Mouse (Mus musculus) forebrain, embryonic 12.5 days (tissue): ENCODE measurements around the gene Draxin. TPM values are rescaled to one million over a fixed set of nuclear protein-coding genes. Genes with fewer than 3 reads are reported as not detected.

ENCODE experiments used
- ATAC-seq: fragments of 200-750 bp; cut with Nextera tagmentation; 2 replicates; pipeline ENCODE4 v1.8.0; 2017; ENCODE audit warnings: moderate TSS enrichment; ENCODE audit not compliant: low FRiP score
- H3K27ac ChIP-seq: fragments of 300-500 bp; sonication (generic); 2 replicates; pipeline ENCODE4 v1.5.1; 2016; ENCODE audit warnings: mild to moderate bottlenecking
- H3K27me3 ChIP-seq: fragments of 300-500 bp; sonication (generic); 2 replicates; pipeline ENCODE4 v1.6.1; 2016; ENCODE audit warnings: mild to moderate bottlenecking
- H3K36me3 ChIP-seq: fragments of 300-500 bp; sonication (generic); replicated peaks from 2 replicates; pipeline ENCODE4 v1.6.1; 2016; ENCODE audit warnings: mild to moderate bottlenecking
- H3K4me1 ChIP-seq: fragments of 300-500 bp; sonication (generic); 2 replicates; pipeline ENCODE4 v1.6.1; 2016
- H3K4me2 ChIP-seq: fragments of 300-500 bp; sonication (generic); 2 replicates; pipeline ENCODE4 v1.6.1; 2016; ENCODE audit warnings: mild to moderate bottlenecking, moderate library complexity
- H3K4me3 ChIP-seq: fragments of 300-500 bp; sonication (generic); replicated peaks from 2 replicates; pipeline ENCODE4 v1.5.1; 2016; ENCODE audit warnings: mild to moderate bottlenecking
- H3K9ac ChIP-seq: fragments of 300-500 bp; sonication (generic); 2 replicates; pipeline ENCODE4 v1.6.1; 2016; ENCODE audit warnings: mild to moderate bottlenecking
- H3K9me3 ChIP-seq: fragments of 300-500 bp; sonication (generic); 2 replicates; pipeline ENCODE4 v1.6.1; 2016
- WGBS: fragments of 180-500 bp; shearing (Covaris S2); methylation state at CpG from one replicate; pipeline ENCODE4 v1.1.7; 2016; 5-methylcytosine and 5-hydroxymethylcytosine counted together
- polyA plus RNA-seq: library from polyadenylated mRNA; unstranded; fragments of >200 nt; fragmentation: Nextera tagmentation; extraction: Ambion mirVana; gene quantifications from 2 replicates; pipeline ENCODE4 v1.2.1, GENCODE M21; 2016

The Draxin gene
- polyA plus RNA-seq, 1 experiment from 2014 or later: 8.0 TPM

GRCm38 (mm10) chr4:148107621-148108291 is 22.7 kb downstream of the Draxin start:
- Histone ChIP-seq H3K27me3 (no peaks in the 10 kb centered on the region), H3K27ac (0 out of 2 replicates have a peak overlapping the region, but pooled peaks have one; percentile 54), H3K36me3 (peaks cover 6% of the 10 kb centered on the region), H3K4me2 (no peak overlapping the region), H3K9me3 (no peaks in the 10 kb centered on the region), H3K4me3 (no peak overlapping the region), H3K4me1 (no peaks in the 10 kb centered on the region), H3K9ac (no peak overlapping the region)
- ATAC-seq: no peak
- 81% methylated on average over 22 of the region's 22 CpGs for WGBS

- no peaks in the 10 kb centered on the region; the same call in none of the 2 replicates for H3K36me3 ChIP-seq
- H3K27ac ChIP-seq: no peak overlapping the region
- 95% methylated on average over 3 of the region's 3 CpGs for WGBS
- no peak overlapping the region for H3K4me3 ChIP-seq
- peaks cover 7% of the 10 kb centered on the region; the same call in 1 of the 2 replicates for H3K27me3 ChIP-seq
- H3K4me2 ChIP-seq: no peak overlapping the region
- no peaks in the 10 kb centered on the region for H3K9me3 ChIP-seq
- no peak overlapping the region for H3K9ac ChIP-seq
- ATAC-seq: no peak
- peaks cover 14% of the 10 kb centered on the region for H3K4me1 ChIP-seq
These were observed 26.4 kb downstream of the Draxin start for GRCm38 (mm10) chr4:148104146-148104545.

GRCm38 (mm10) chr4:148101801-148102527 is 28.5 kb downstream of the Draxin start:
- Histone ChIP-seq H3K4me3 (peak overlapping the region; percentile 24), H3K9ac (peak overlapping the region; percentile 26; the same call in 1 of the 2 replicates), H3K9me3 (no peaks in the 10 kb centered on the region), H3K4me1 (peaks cover 14% of the 10 kb centered on the region), H3K27ac (peak overlapping the region; percentile 39), H3K36me3 (no peaks in the 10 kb centered on the region; the same call in 1 of the 2 replicates), H3K4me2 (peak overlapping the region; percentile 48), H3K27me3 (peaks cover 7% of the 10 kb centered on the region; the same call in 1 of the 2 replicates)
- ATAC-seq: peak; percentile 92
- whole genome bisulfite sequencing: 16% methylated on average over 29 of the region's 29 CpGs

GRCm38 (mm10) chr4:148098666-148099065 is 31.8 kb downstream of the Draxin start:
- no peak overlapping the region for H3K9ac ChIP-seq

GRCm38 (mm10) chr4:148097936-148098335 is 32.6 kb downstream of the Draxin start:
- no peaks in the 10 kb centered on the region for H3K36me3 ChIP-seq
- WGBS: 83% methylated on average over 2 of the region's 2 CpGs
- no peak overlapping the region for H3K27ac ChIP-seq
- no peaks in the 10 kb centered on the region for H3K9me3 ChIP-seq
- peaks cover 7% of the 10 kb centered on the region; the same call in 1 of the 2 replicates for H3K27me3 ChIP-seq
- no peak overlapping the region for H3K9ac ChIP-seq
- no peak overlapping the region for H3K4me3 ChIP-seq
- peaks cover 14% of the 10 kb centered on the region for H3K4me1 ChIP-seq
- no peak for ATAC-seq
- no peak overlapping the region for H3K4me2 ChIP-seq

More at GRCm38 (mm10) chr4:148098666-148099065, 31.8 kb downstream of the Draxin start:
- no peak for ATAC-seq
- H3K4me1 ChIP-seq: peaks cover 14% of the 10 kb centered on the region
- no peak overlapping the region for H3K4me2 ChIP-seq
- no peaks in the 10 kb centered on the region for H3K36me3 ChIP-seq
- peaks cover 7% of the 10 kb centered on the region; the same call in 1 of the 2 replicates for H3K27me3 ChIP-seq
- H3K27ac ChIP-seq: no peak overlapping the region
- WGBS: 86% methylated on average over 3 of the region's 3 CpGs
- no peak overlapping the region for H3K4me3 ChIP-seq
- H3K9me3 ChIP-seq: no peaks in the 10 kb centered on the region

GRCm38 (mm10) chr4:148095081-148095480 is 35.4 kb downstream of the Draxin start:
- H3K4me3 ChIP-seq: no peak overlapping the region
- H3K9ac ChIP-seq: no peak overlapping the region
- ATAC-seq: no peak
- H3K4me2 ChIP-seq: no peak overlapping the region
- no peaks in the 10 kb centered on the region for H3K4me1 ChIP-seq
- H3K27ac ChIP-seq: no peak overlapping the region
- no peaks in the 10 kb centered on the region for H3K27me3 ChIP-seq
- H3K36me3 ChIP-seq: no peaks in the 10 kb centered on the region
- WGBS: 81% methylated on average over 4 of the region's 4 CpGs
- no peaks in the 10 kb centered on the region for H3K9me3 ChIP-seq

GRCm38 (mm10) chr4:148094161-148094560 is 36.3 kb downstream of the Draxin start:
- no peaks in the 10 kb centered on the region for H3K9me3 ChIP-seq
- H3K4me2 ChIP-seq: no peak overlapping the region
- no peak overlapping the region for H3K27ac ChIP-seq
- peaks cover 1% of the 10 kb centered on the region; the same call in 1 of the 2 replicates for H3K4me1 ChIP-seq
- H3K4me3 ChIP-seq: no peak overlapping the region
- no peak for ATAC-seq
- H3K27me3 ChIP-seq: no peaks in the 10 kb centered on the region
- H3K9ac ChIP-seq: no peak overlapping the region
- WGBS: 80% methylated on average over 5 of the region's 5 CpGs
- H3K36me3 ChIP-seq: no peaks in the 10 kb centered on the region

- H3K27me3 ChIP-seq: no peaks in the 10 kb centered on the region
- H3K4me1 ChIP-seq: peaks cover 14% of the 10 kb centered on the region
- no peak overlapping the region for H3K9ac ChIP-seq
- H3K9me3 ChIP-seq: no peaks in the 10 kb centered on the region
- H3K4me3 ChIP-seq: no peak overlapping the region
- ATAC-seq: no peak
- no peak overlapping the region for H3K4me2 ChIP-seq
- H3K36me3 ChIP-seq: no peaks in the 10 kb centered on the region
- WGBS: 89% methylated on average over 11 of the region's 11 CpGs
- no peak overlapping the region for H3K27ac ChIP-seq
These were observed 37.8 kb downstream of the Draxin start for GRCm38 (mm10) chr4:148092551-148093271.

GRCm38 (mm10) chr4:148091181-148091580 is 39.3 kb downstream of the Draxin start:
- WGBS: 96% methylated on average over 1 of the region's 1 CpGs

GRCm38 (mm10) chr4:148089166-148089565 is 41.3 kb downstream of the Draxin start:
- no peaks in the 10 kb centered on the region for H3K36me3 ChIP-seq
- no peaks in the 10 kb centered on the region for H3K9me3 ChIP-seq
- H3K4me1 ChIP-seq: peaks cover 44% of the 10 kb centered on the region
- WGBS: 63% methylated on average over 4 of the region's 4 CpGs
- H3K4me3 ChIP-seq: no peak overlapping the region
- H3K9ac ChIP-seq: no peak overlapping the region
- ATAC-seq: no peak
- no peak overlapping the region for H3K27ac ChIP-seq
- no peaks in the 10 kb centered on the region for H3K27me3 ChIP-seq
- H3K4me2 ChIP-seq: no peak overlapping the region

More at GRCm38 (mm10) chr4:148091181-148091580, 39.3 kb downstream of the Draxin start:
- no peak for ATAC-seq
- Histone ChIP-seq H3K4me3 (no peak overlapping the region), H3K27me3 (no peaks in the 10 kb centered on the region), H3K4me1 (peaks cover 28% of the 10 kb centered on the region), H3K27ac (no peak overlapping the region), H3K9ac (no peak overlapping the region), H3K4me2 (no peak overlapping the region), H3K36me3 (no peaks in the 10 kb centered on the region), H3K9me3 (no peaks in the 10 kb centered on the region)

GRCm38 (mm10) chr4:148087907-148088527 is 42.5 kb downstream of the Draxin start, which contains the start of gene Agtrap:
TSS of gene Agtrap (minus strand) at chr4:148088031.
- WGBS: 5% methylated on average over 34 of the region's 34 CpGs
- peak; percentile 93 for ATAC-seq
- no peaks in the 10 kb centered on the region for H3K9me3 ChIP-seq
- peak within 1 kb of the TSS; percentile 68 for H3K9ac ChIP-seq
- H3K27me3 ChIP-seq: no peaks in the 10 kb centered on the region
- H3K4me3 ChIP-seq: peak within 1 kb of the TSS; percentile 64
- peaks cover 48% of the 10 kb centered on the region for H3K4me1 ChIP-seq
- H3K27ac ChIP-seq: peak within 1 kb of the TSS; percentile 62
- peak within 1 kb of the TSS; percentile 80 for H3K4me2 ChIP-seq
- H3K36me3 ChIP-seq: no peaks in the 10 kb centered on the region
